Mouse (Mus musculus): ENCODE measurements around the gene Nat10.

Nat10 gene

GRCm38 (mm10) chr2:103745481-103745880 is 15.6 kb downstream of the Nat10 start:
- no peak for DNase-seq

GRCm38 (mm10) chr2:103743988-103744387 is 17.1 kb downstream of the Nat10 start:
- DNase-seq = peak; percentile 67

- no peak for DNase-seq
Observed at GRCm38 (mm10) chr2:103743536-103743935, 17.5 kb downstream of the Nat10 start.

GRCm38 (mm10) chr2:103742821-103743220 is 18.2 kb downstream of the Nat10 start:
- DNase-seq = no peak

GRCm38 (mm10) chr2:103731423-103731822 is 29.6 kb downstream of the Nat10 start:
- DNase-seq = no peak

GRCm38 (mm10) chr2:103730999-103731398 is 30.1 kb downstream of the Nat10 start:
- DNase-seq = no peak

- no peak for DNase-seq
Observed at GRCm38 (mm10) chr2:103728027-103728540, 33.0 kb downstream of the Nat10 start.

GRCm38 (mm10) chr2:103724521-103724920 is 36.5 kb downstream of the Nat10 start:
- no peak for DNase-seq

GRCm38 (mm10) chr2:103719292-103719646 is 41.8 kb downstream of the Nat10 start:
- no peak for DNase-seq

- DNase-seq = peak; percentile 81
Observed at GRCm38 (mm10) chr2:103718594-103719291, 42.3 kb downstream of the Nat10 start.

GRCm38 (mm10) chr2:103714412-103714811 is 46.7 kb downstream of the Nat10 start:
- DNase-seq = no peak

GRCm38 (mm10) chr2:103713831-103714230 is 47.2 kb downstream of the Nat10 start:
- no peak for DNase-seq

- DNase-seq = no peak
Observed at GRCm38 (mm10) chr2:103710849-103711248, 50.2 kb downstream of the Nat10 start.

GRCm38 (mm10) chr2:103707056-103707776 is 53.9 kb downstream of the Nat10 start:
- DNase-seq = no peak

GRCm38 (mm10) chr2:103706226-103706625 is 54.8 kb downstream of the Nat10 start:
- peak; percentile 45 for DNase-seq

GRCm38 (mm10) chr2:103705826-103706225 is 55.2 kb downstream of the Nat10 start:
- DNase-seq = no peak

GRCm38 (mm10) chr2:103703865-103704264 is 57.2 kb downstream of the Nat10 start:
- no peak for DNase-seq

- no peak for DNase-seq
Observed at GRCm38 (mm10) chr2:103703336-103703735, 57.7 kb downstream of the Nat10 start.

GRCm38 (mm10) chr2:103700514-103700913 is 60.6 kb downstream of the Nat10 start:
- DNase-seq = peak; percentile 52

- DNase-seq = no peak
Observed at GRCm38 (mm10) chr2:103696177-103696576, 64.9 kb downstream of the Nat10 start.

- no peak for DNase-seq
Observed at GRCm38 (mm10) chr2:103694777-103695563, 66.1 kb downstream of the Nat10 start.

- DNase-seq = no peak
Observed at GRCm38 (mm10) chr2:103692810-103693209, 68.3 kb downstream of the Nat10 start.

- no peak for DNase-seq
Observed at GRCm38 (mm10) chr2:103691278-103691677, 69.8 kb downstream of the Nat10 start.
